ENCODE assay signal across 28 mouse cellular contexts in the genomic region with DNA sequence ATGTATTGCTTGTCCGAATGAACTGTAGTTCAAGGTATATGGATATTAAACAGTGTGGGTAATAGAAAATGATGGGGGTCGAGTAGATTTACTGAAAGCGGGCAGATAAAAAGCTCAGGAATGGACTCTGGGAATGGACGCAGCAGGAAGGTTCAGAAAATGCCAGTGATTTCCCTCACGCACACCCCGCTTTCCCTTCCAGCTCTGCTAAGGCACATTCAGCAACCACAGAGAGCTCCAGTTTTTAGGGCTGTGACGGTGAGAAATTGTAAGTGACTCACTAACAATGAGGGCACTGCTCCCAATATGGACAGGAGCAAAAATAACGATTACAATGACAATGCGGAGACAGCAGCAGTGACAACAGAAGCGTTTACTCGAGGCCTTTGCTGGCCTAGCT. TPM values are rescaled to one million over a fixed set of nuclear protein-coding genes. Genes with fewer than 3 reads are reported as not detected.
DNase-seq lines count a peak whose midpoint lies in the region; ATAC-seq lines count a peak whose summit lies in the region.
"Had no signal": no experiment of that assay in that cellular context is flagged by ENCODE, and none has a peak within 500 bp of the region (broad histone marks: within the 10 kb centered on the region; RNA-seq: fewer than 3 reads in every experiment).

No protein-coding gene starts in this region.

- no peaks in the 10 kb centered on the region for H3K36me3 ChIP-seq in hindbrain, embryonic 15.5 days
- H3K36me3 ChIP-seq in hindbrain, embryonic 12.5 days, result no peaks in the 10 kb centered on the region
- H3K36me3 ChIP-seq in midbrain, embryonic 15.5 days (replicated peaks), result no peaks in the 10 kb centered on the region
- H3K36me3 ChIP-seq: embryonic facial prominence, embryonic 13.5 days; neural tube, embryonic 13.5 days had no signal

- no peak overlapping the region for H3K9ac ChIP-seq in hindbrain, embryonic 15.5 days
- H3K9ac ChIP-seq in hindbrain, embryonic 12.5 days, result no peak overlapping the region
- no peak overlapping the region for H3K9ac ChIP-seq in midbrain, embryonic 15.5 days
- H3K9ac ChIP-seq: embryonic facial prominence, embryonic 13.5 days; forebrain, embryonic 13.5 days; liver, embryonic 13.5 days; lung, embryonic 14.5 days; neural tube, embryonic 13.5 days had no signal

- no peaks in the 10 kb centered on the region for H3K27me3 ChIP-seq in hindbrain, embryonic 15.5 days
- H3K27me3 ChIP-seq in hindbrain, embryonic 12.5 days, result no peaks in the 10 kb centered on the region
- no peaks in the 10 kb centered on the region for H3K27me3 ChIP-seq in midbrain, embryonic 15.5 days (replicated peaks)
- H3K27me3 ChIP-seq: forebrain, embryonic 13.5 days; liver, embryonic 13.5 days had no signal

- 0 out of 2 replicates have a peak overlapping the region, but pooled peaks have one; percentile 15 for H3K4me2 ChIP-seq in hindbrain, embryonic 15.5 days
- H3K4me2 ChIP-seq in hindbrain, embryonic 12.5 days (replicated peaks), result no peak overlapping the region
- H3K4me2 ChIP-seq in midbrain, embryonic 15.5 days, result no peak overlapping the region
- H3K4me2 ChIP-seq: embryonic facial prominence, embryonic 13.5 days; forebrain, embryonic 13.5 days; heart, embryonic 11.5 days; liver, embryonic 13.5 days; lung, embryonic 14.5 days; neural tube, embryonic 13.5 days had no signal

- no peak overlapping the region for H3K27ac ChIP-seq in hindbrain, embryonic 15.5 days (replicated peaks)
- H3K27ac ChIP-seq in hindbrain, embryonic 12.5 days, result no peak overlapping the region
- H3K27ac ChIP-seq in midbrain, embryonic 15.5 days, result 0 out of 2 replicates have a peak overlapping the region, but pooled peaks have one; percentile 38
- H3K27ac ChIP-seq: embryonic facial prominence, embryonic 13.5 days; forebrain, embryonic 13.5 days; liver, embryonic 13.5 days; neural tube, embryonic 13.5 days had no signal

- no peaks in the 10 kb centered on the region for H3K4me1 ChIP-seq in hindbrain, embryonic 15.5 days (replicated peaks)
- H3K4me1 ChIP-seq in hindbrain, embryonic 12.5 days, result no peaks in the 10 kb centered on the region
- no peaks in the 10 kb centered on the region for H3K4me1 ChIP-seq in midbrain, embryonic 15.5 days
- H3K4me1 ChIP-seq: embryonic facial prominence, embryonic 13.5 days; forebrain, embryonic 13.5 days; liver, embryonic 13.5 days; neural tube, embryonic 13.5 days had no signal

- H3K9me3 ChIP-seq in hindbrain, embryonic 15.5 days, result no peaks in the 10 kb centered on the region
- H3K9me3 ChIP-seq in hindbrain, embryonic 12.5 days (replicated peaks), result no peaks in the 10 kb centered on the region
- no peaks in the 10 kb centered on the region for H3K9me3 ChIP-seq in midbrain, embryonic 15.5 days
- H3K9me3 ChIP-seq: embryonic facial prominence, embryonic 13.5 days; forebrain, embryonic 13.5 days; liver, embryonic 13.5 days; neural tube, embryonic 13.5 days had no signal

- ATAC-seq in hindbrain, embryonic 15.5 days (ENCODE audit: low FRiP score, low read depth), result 0 out of 2 replicates have a peak, but pooled peaks have one; percentile 34
- no peak for ATAC-seq in hindbrain, embryonic 12.5 days (ENCODE audit: low FRiP score)
- peak; percentile 81 for ATAC-seq in midbrain, embryonic 15.5 days (replicated peaks)
- ATAC-seq: forebrain, embryonic 13.5 days; intestine, postnatal 0 days had no signal

- WGBS in hindbrain, embryonic 15.5 days, result 56% methylated on average over 11 of the region's 11 CpGs
- 72% methylated on average over 11 of the region's 11 CpGs for WGBS in hindbrain, embryonic 12.5 days
- WGBS in midbrain, embryonic 15.5 days, result 63% methylated on average over 11 of the region's 11 CpGs

- no peak overlapping the region for H3K4me3 ChIP-seq in hindbrain, embryonic 15.5 days
- no peak overlapping the region for H3K4me3 ChIP-seq in hindbrain, embryonic 12.5 days
- no peak overlapping the region for H3K4me3 ChIP-seq in midbrain, embryonic 15.5 days
- H3K4me3 ChIP-seq: embryonic facial prominence, embryonic 13.5 days; erythroblast, embryonic 14.5 days; forebrain, embryonic 13.5 days; liver, embryonic 13.5 days; neural tube, embryonic 13.5 days had no signal

- peak; percentile 20 for DNase-seq in adrenal gland, postnatal 14 days
- DNase-seq in adrenal gland, postnatal 25 days, result no peak
- DNase-seq in brain, adult 2 months (ENCODE audit: low read depth, low spot score), result peak; percentile 33
- no peak for DNase-seq in frontal cortex, postnatal 14 days (ENCODE audit: low spot score in 2 of 2)
- no peak for DNase-seq in ovary, postnatal 10 days (ENCODE audit: low spot score)
- DNase-seq: cerebellum, adult 18-20 months; cerebellum, postnatal 36 days; embryo, embryonic 11 days; gastrocnemius, postnatal 14 days; heart, adult 11 months; kidney, postnatal 25 days; layer of hippocampus, postnatal 36 days; liver, embryonic 13.5 days; lung, embryonic 14.5 days; lung, postnatal 4 days; right cerebral cortex, postnatal 14 days had no signal

RNA-seq across cellular contexts. Expression of gene Trmt2b, which starts 14.7 kb away (rescaled TPM):
- total RNA-seq in adrenal gland, postnatal 14 days (2021), result 41.4 and 43.2 TPM in 2 replicates
- total RNA-seq in adrenal gland, postnatal 25 days (2021), result 32.6 and 39.3 TPM in 2 replicates
- 6.7 and 7.3 TPM in 2 replicates for polyA plus RNA-seq in hindbrain, embryonic 15.5 days (2015; fragmentation: Nextera tagmentation; extraction: Ambion mirVana)
- polyA plus RNA-seq in hindbrain, embryonic 12.5 days (2016; fragmentation: Nextera tagmentation; extraction: Ambion mirVana), result 7.7 and 8.8 TPM in 2 replicates
- 4.8 and 5.5 TPM in 2 replicates for polyA plus RNA-seq in midbrain, embryonic 15.5 days (2015; fragmentation: Nextera tagmentation; extraction: Ambion mirVana)

RNA-seq across cellular contexts. Expression of gene Tmem35a, which starts 32.9 kb away (rescaled TPM):
- 170 and 191 TPM in 2 replicates for total RNA-seq in adrenal gland, postnatal 14 days (2021)
- 216 and 250 TPM in 2 replicates for total RNA-seq in adrenal gland, postnatal 25 days (2021)
- 113 and 114 TPM in 2 replicates for polyA plus RNA-seq in hindbrain, embryonic 15.5 days (2015; fragmentation: Nextera tagmentation; extraction: Ambion mirVana)
- polyA plus RNA-seq in hindbrain, embryonic 12.5 days (2016; fragmentation: Nextera tagmentation; extraction: Ambion mirVana), result 47.4 and 49.9 TPM in 2 replicates
- polyA plus RNA-seq in midbrain, embryonic 15.5 days (2015; fragmentation: Nextera tagmentation; extraction: Ambion mirVana), result 116 and 120 TPM in 2 replicates
- polyA plus RNA-seq: erythroblast, embryonic 14.5 days had no signal

RNA-seq across cellular contexts. Expression of gene Nox1, which starts 40.4 kb away (rescaled TPM):
- 0.67 and 0.68 TPM in 2 replicates for total RNA-seq in adrenal gland, postnatal 14 days (2021)
- total RNA-seq in adrenal gland, postnatal 25 days (2021), result 0.79 TPM in 1 of 2 replicates, not detected in the other
- polyA plus RNA-seq in hindbrain, embryonic 15.5 days (2015; fragmentation: Nextera tagmentation; extraction: Ambion mirVana), result not detected in 2 replicates
- polyA plus RNA-seq in hindbrain, embryonic 12.5 days (2016; fragmentation: Nextera tagmentation; extraction: Ambion mirVana), result 0.09 TPM in 1 of 2 replicates, not detected in the other
- 0.10 and 0.14 TPM in 2 replicates for polyA plus RNA-seq in midbrain, embryonic 15.5 days (2015; fragmentation: Nextera tagmentation; extraction: Ambion mirVana)
- total RNA-seq: layer of hippocampus, adult 8-10 months; layer of hippocampus, postnatal 36 days; left cerebral cortex, postnatal 10 days; megakaryocyte-erythroid progenitor cell, adult 5-6 weeks had no signal
- polyA plus RNA-seq: erythroblast, embryonic 14.5 days; liver, embryonic 13.5 days; neural tube, embryonic 13.5 days had no signal

RNA-seq across cellular contexts. Expression of gene Cenpi, which starts 45.8 kb away (rescaled TPM):
- total RNA-seq in adrenal gland, postnatal 14 days (2021), result 7.6 TPM in 2 replicates
- total RNA-seq in adrenal gland, postnatal 25 days (2021), result 3.1 and 5.5 TPM in 2 replicates
- 6.3 and 8.6 TPM in 2 replicates for polyA plus RNA-seq in hindbrain, embryonic 15.5 days (2015; fragmentation: Nextera tagmentation; extraction: Ambion mirVana)
- polyA plus RNA-seq in hindbrain, embryonic 12.5 days (2016; fragmentation: Nextera tagmentation; extraction: Ambion mirVana), result 12.7 and 17.7 TPM in 2 replicates
- 5.2 and 6.3 TPM in 2 replicates for polyA plus RNA-seq in midbrain, embryonic 15.5 days (2015; fragmentation: Nextera tagmentation; extraction: Ambion mirVana)

Comparison
In these comparisons a context has a peak if more than half of its experiments do, and no peak if none do; other contexts are left out.
1. DNase-seq: peak in adrenal gland, postnatal 14 days (single experiment) and brain, adult 2 months (single experiment); none in adrenal gland, postnatal 25 days (single experiment), frontal cortex, postnatal 14 days (0 of 2) and ovary, postnatal 10 days (single experiment).